In genomic region chr2:72389942-72390341, GRCm38 (mm10) we compare ENCODE assay signal across 8 mouse cellular contexts.
DNase-seq lines count a peak whose midpoint lies in the region; ATAC-seq and TF ChIP-seq lines count a peak whose summit lies in the region.

No protein-coding gene starts in this region.

- no peak overlapping the region for H3K9ac ChIP-seq in forebrain, embryonic 11.5 days (ENCODE audit: low read length)
- no peak overlapping the region for H3K9ac ChIP-seq in forebrain, embryonic 12.5 days

- 26% methylated on average over 9 of the region's 9 CpGs for WGBS in forebrain, embryonic 11.5 days
- 23% methylated on average over 9 of the region's 9 CpGs for WGBS in forebrain, embryonic 12.5 days

- no peaks in the 10 kb centered on the region for H3K9me3 ChIP-seq in forebrain, embryonic 11.5 days (ENCODE audit: control insufficient read depth, low read length)
- no peaks in the 10 kb centered on the region for H3K9me3 ChIP-seq in forebrain, embryonic 12.5 days

- intact Hi-C loops in left cerebral cortex, adult 2 months (cut with DNase I), result loop anchor here (1.0 to 5.0 kb wide), 3 partner anchors 92 to 353 kb away; no protein-coding TSS in a partner anchor

- no peak overlapping the region for H3K4me3 ChIP-seq in forebrain, embryonic 11.5 days (ENCODE audit: low read depth, low read length)
- no peak overlapping the region for H3K4me3 ChIP-seq in forebrain, embryonic 12.5 days (replicated peaks)
- no peak overlapping the region for H3K4me3 ChIP-seq in left cerebral cortex, adult 2 months

- H3K27me3 ChIP-seq in forebrain, embryonic 11.5 days (ENCODE audit: control insufficient read depth, insufficient read depth, low read length), result no peaks in the 10 kb centered on the region
- H3K27me3 ChIP-seq in forebrain, embryonic 12.5 days, result no peaks in the 10 kb centered on the region

- peak; percentile 90 for DNase-seq in forebrain, embryonic 11.5 days (ENCODE audit: low spot score)
- DNase-seq in cerebellum, adult 11-12 months, result peak; percentile 51
- DNase-seq in frontal cortex, adult 2 months (ENCODE audit: extremely low spot score in 1 of 2, low spot score in 1 of 2), result peak; percentile 52 to 89
- DNase-seq in left cerebral cortex, adult 2 months (ENCODE audit: extremely low spot score in 1 of 2, low spot score in 2 of 2), result peak; percentile 71 to 80
- peak; percentile 65 to 80 for DNase-seq in spleen, postnatal 10 days (ENCODE audit: low spot score in 2 of 2)

- H3K4me1 ChIP-seq in forebrain, embryonic 11.5 days (replicated peaks; ENCODE audit: control insufficient read depth, insufficient read depth, low read length), result no peaks in the 10 kb centered on the region
- peaks cover 18% of the 10 kb centered on the region for H3K4me1 ChIP-seq in forebrain, embryonic 12.5 days

- H3K4me2 ChIP-seq in forebrain, embryonic 11.5 days (ENCODE audit: low read depth, low read length, severe bottlenecking), result no peak overlapping the region
- no peak overlapping the region for H3K4me2 ChIP-seq in forebrain, embryonic 12.5 days

- TF ChIP-seq CTCF in left cerebral cortex, adult 2 months (IDR thresholded peaks at IDR 0.05), result peak; percentile 99

- H3K36me3 ChIP-seq in forebrain, embryonic 11.5 days (ENCODE audit: control insufficient read depth, insufficient read depth, low read length), result no peaks in the 10 kb centered on the region
- no peaks in the 10 kb centered on the region for H3K36me3 ChIP-seq in forebrain, embryonic 12.5 days (replicated peaks)

- H3K27ac ChIP-seq in forebrain, embryonic 11.5 days (ENCODE audit: low read depth, low read length), result no peak overlapping the region
- H3K27ac ChIP-seq in forebrain, embryonic 12.5 days, result no peak overlapping the region
- no peak overlapping the region for H3K27ac ChIP-seq in left cerebral cortex, adult 2 months

- no peak for ATAC-seq in forebrain, embryonic 11.5 days (replicated peaks; ENCODE audit: low FRiP score)
- ATAC-seq in forebrain, embryonic 12.5 days (ENCODE audit: low FRiP score), result no peak
- ATAC-seq in hematopoietic stem cell, adult 5-6 weeks (replicated peaks in 1 of 2; ENCODE audit: insufficient read depth in 1 of 2, low FRiP score in 2 of 2, low TSS enrichment in 1 of 2, low read depth in 1 of 2, poor library complexity in 2 of 2, severe bottlenecking in 2 of 2), result peak; percentile 84 to 87
- ATAC-seq in megakaryocyte-erythroid progenitor cell, adult 5-6 weeks (replicated peaks; ENCODE audit: low FRiP score, low TSS enrichment, poor library complexity, severe bottlenecking), result peak; percentile 88

Comparison
In these comparisons a context has a peak if more than half of its experiments do, and no peak if none do; other contexts are left out.
1. ATAC-seq: peak in hematopoietic stem cell, adult 5-6 weeks (2 of 2) and megakaryocyte-erythroid progenitor cell, adult 5-6 weeks (single experiment); none in forebrain, embryonic 11.5 days (single experiment) and forebrain, embryonic 12.5 days (single experiment).
2. Peak in every context shown above with its lines, with median percentiles within 50 percentile points of each other: DNase-seq.